Mouse (Mus musculus): Measurements from ENCODE around the gene Sdk1. TPM values are rescaled to one million over a fixed set of nuclear protein-coding genes. Genes with fewer than 3 reads are reported as not detected.

Sdk1 gene
- polyA plus RNA-seq, 1 experiment from 2014 or later: 0.10 TPM

- no peak for DNase-seq
- ATAC-seq (ENCODE audit: low read depth): no peak
- Histone ChIP-seq H3K27me3 (no peaks in the 10 kb centered on the region), H3K9me3 (replicated peaks) (no peaks in the 10 kb centered on the region), H3K27ac (no peak overlapping the region), H3K4me3 (replicated peaks) (no peak overlapping the region), H3K4me2 (no peak overlapping the region), H3K4me1 (replicated peaks) (no peaks in the 10 kb centered on the region), H3K36me3 (no peaks in the 10 kb centered on the region), H3K9ac (no peak overlapping the region)
- WGBS (ENCODE audit: insufficient replicate concordance): 74% methylated on average over 1 of the region's 1 CpGs
Measured at GRCm38 (mm10) chr5:141264253-141264652, 23.0 kb downstream of the Sdk1 start.

- H3K4me1 ChIP-seq (replicated peaks): no peaks in the 10 kb centered on the region
Measured at GRCm38 (mm10) chr5:141277112-141277511, 35.8 kb downstream of the Sdk1 start.

GRCm38 (mm10) chr5:141281751-141282150, 40.5 kb downstream of the Sdk1 start:
- Histone ChIP-seq H3K4me1 (replicated peaks) (peaks cover 3% of the 10 kb centered on the region; the same call in 1 of the 2 replicates), H3K9me3 (replicated peaks) (no peaks in the 10 kb centered on the region), H3K27ac (no peak overlapping the region), H3K36me3 (no peaks in the 10 kb centered on the region), H3K27me3 (no peaks in the 10 kb centered on the region), H3K4me3 (replicated peaks) (no peak overlapping the region), H3K4me2 (no peak overlapping the region), H3K9ac (no peak overlapping the region)
- DNase-seq (no peak), ATAC-seq (ENCODE audit: low read depth) (no peak)
- 42% methylated on average over 2 of the region's 2 CpGs for WGBS (ENCODE audit: insufficient replicate concordance)

More at GRCm38 (mm10) chr5:141277112-141277511, 35.8 kb downstream of the Sdk1 start:
- Histone ChIP-seq H3K4me2 (no peak overlapping the region), H3K4me3 (replicated peaks) (no peak overlapping the region), H3K36me3 (no peaks in the 10 kb centered on the region), H3K27ac (no peak overlapping the region), H3K9me3 (replicated peaks) (no peaks in the 10 kb centered on the region), H3K9ac (no peak overlapping the region), H3K27me3 (no peaks in the 10 kb centered on the region)
- ATAC-seq (ENCODE audit: low read depth) (no peak), DNase-seq (no peak)
- 65% methylated on average over 6 of the region's 6 CpGs for WGBS (ENCODE audit: insufficient replicate concordance)

GRCm38 (mm10) chr5:141289611-141290010, 48.3 kb downstream of the Sdk1 start:
- H3K9me3 ChIP-seq (replicated peaks): no peaks in the 10 kb centered on the region
- H3K4me2 ChIP-seq: no peak overlapping the region
- H3K9ac ChIP-seq: no peak overlapping the region
- no peak overlapping the region for H3K27ac ChIP-seq
- no peak for DNase-seq
- no peaks in the 10 kb centered on the region for H3K4me1 ChIP-seq (replicated peaks)
- H3K36me3 ChIP-seq: no peaks in the 10 kb centered on the region
- no peak overlapping the region for H3K4me3 ChIP-seq (replicated peaks)
- no peak for ATAC-seq (ENCODE audit: low read depth)
- no peaks in the 10 kb centered on the region for H3K27me3 ChIP-seq

GRCm38 (mm10) chr5:141295240-141295639, 54.0 kb downstream of the Sdk1 start:
- ATAC-seq (ENCODE audit: low read depth) (no peak), DNase-seq (no peak)
- no peak overlapping the region for H3K9ac ChIP-seq
- no peaks in the 10 kb centered on the region for H3K9me3 ChIP-seq (replicated peaks)
- H3K36me3 ChIP-seq: no peaks in the 10 kb centered on the region
- no peaks in the 10 kb centered on the region for H3K4me1 ChIP-seq (replicated peaks)
- no peak overlapping the region for H3K4me3 ChIP-seq (replicated peaks)
- 65% methylated on average over 7 of the region's 7 CpGs for WGBS (ENCODE audit: insufficient replicate concordance)
- no peak overlapping the region for H3K27ac ChIP-seq
- no peaks in the 10 kb centered on the region for H3K27me3 ChIP-seq
- no peak overlapping the region for H3K4me2 ChIP-seq

GRCm38 (mm10) chr5:141302287-141302694, 61.0 kb downstream of the Sdk1 start:
- no peak overlapping the region for H3K4me2 ChIP-seq
- DNase-seq: no peak
- WGBS (ENCODE audit: insufficient replicate concordance): 26% methylated on average over 4 of the region's 4 CpGs
- peak; percentile 77 for ATAC-seq (ENCODE audit: low read depth)
- H3K4me3 ChIP-seq (replicated peaks): no peak overlapping the region
- H3K9me3 ChIP-seq (replicated peaks): no peaks in the 10 kb centered on the region
- H3K27me3 ChIP-seq: no peaks in the 10 kb centered on the region
- H3K27ac ChIP-seq: no peak overlapping the region
- no peak overlapping the region for H3K9ac ChIP-seq
- no peaks in the 10 kb centered on the region for H3K4me1 ChIP-seq (replicated peaks)
- H3K36me3 ChIP-seq: no peaks in the 10 kb centered on the region

- Histone ChIP-seq H3K36me3 (no peaks in the 10 kb centered on the region), H3K4me2 (no peak overlapping the region), H3K9me3 (replicated peaks) (no peaks in the 10 kb centered on the region), H3K4me3 (replicated peaks) (no peak overlapping the region), H3K27ac (no peak overlapping the region), H3K27me3 (no peaks in the 10 kb centered on the region), H3K9ac (no peak overlapping the region), H3K4me1 (replicated peaks) (no peaks in the 10 kb centered on the region)
- DNase-seq (no peak), ATAC-seq (ENCODE audit: low read depth) (no peak)
- 45% methylated on average over 2 of the region's 2 CpGs for WGBS (ENCODE audit: insufficient replicate concordance)
Measured at GRCm38 (mm10) chr5:141303746-141304145, 62.5 kb downstream of the Sdk1 start.

- H3K4me2 ChIP-seq: no peak overlapping the region
- H3K27me3 ChIP-seq: no peaks in the 10 kb centered on the region
- no peaks in the 10 kb centered on the region for H3K4me1 ChIP-seq (replicated peaks)
- no peak overlapping the region for H3K9ac ChIP-seq
- ATAC-seq (ENCODE audit: low read depth): no peak
- no peaks in the 10 kb centered on the region for H3K9me3 ChIP-seq (replicated peaks)
- no peaks in the 10 kb centered on the region for H3K36me3 ChIP-seq
- H3K27ac ChIP-seq: no peak overlapping the region
- H3K4me3 ChIP-seq (replicated peaks): no peak overlapping the region
- WGBS (ENCODE audit: insufficient replicate concordance): 63% methylated on average over 2 of the region's 2 CpGs
- no peak for DNase-seq
Measured at GRCm38 (mm10) chr5:141304706-141305105, 63.4 kb downstream of the Sdk1 start.

- no peak overlapping the region for H3K4me2 ChIP-seq
- H3K27me3 ChIP-seq: no peaks in the 10 kb centered on the region
- H3K9ac ChIP-seq: no peak overlapping the region
- no peaks in the 10 kb centered on the region for H3K9me3 ChIP-seq (replicated peaks)
- 0 out of 2 replicates have a peak, but pooled peaks cover 4% of the 10 kb centered on the region for H3K4me1 ChIP-seq (replicated peaks)
- no peaks in the 10 kb centered on the region for H3K36me3 ChIP-seq
- 59% methylated on average over 1 of the region's 1 CpGs for WGBS (ENCODE audit: insufficient replicate concordance)
- DNase-seq (no peak), ATAC-seq (ENCODE audit: low read depth) (no peak)
- no peak overlapping the region for H3K27ac ChIP-seq
- H3K4me3 ChIP-seq (replicated peaks): no peak overlapping the region
Measured at GRCm38 (mm10) chr5:141310641-141311040, 69.4 kb downstream of the Sdk1 start.

GRCm38 (mm10) chr5:141311801-141312200, 70.5 kb downstream of the Sdk1 start:
- no peak for DNase-seq
- 0 out of 2 replicates have a peak, but pooled peaks have one; percentile 34 for ATAC-seq (ENCODE audit: low read depth)
- H3K4me3 ChIP-seq (replicated peaks): no peak overlapping the region
- no peaks in the 10 kb centered on the region for H3K36me3 ChIP-seq
- H3K27me3 ChIP-seq: no peaks in the 10 kb centered on the region
- 0 out of 2 replicates have a peak, but pooled peaks cover 4% of the 10 kb centered on the region for H3K4me1 ChIP-seq (replicated peaks)
- 32% methylated on average over 2 of the region's 2 CpGs for WGBS (ENCODE audit: insufficient replicate concordance)
- H3K9ac ChIP-seq: no peak overlapping the region
- H3K4me2 ChIP-seq: no peak overlapping the region
- no peak overlapping the region; the same call in 1 of the 2 replicates for H3K27ac ChIP-seq
- no peaks in the 10 kb centered on the region for H3K9me3 ChIP-seq (replicated peaks)

GRCm38 (mm10) chr5:141312305-141312704, 71.0 kb downstream of the Sdk1 start:
- Histone ChIP-seq H3K4me1 (replicated peaks) (0 out of 2 replicates have a peak, but pooled peaks cover 4% of the 10 kb centered on the region), H3K36me3 (no peaks in the 10 kb centered on the region), H3K4me3 (replicated peaks) (no peak overlapping the region), H3K27me3 (no peaks in the 10 kb centered on the region), H3K9ac (no peak overlapping the region), H3K4me2 (no peak overlapping the region), H3K27ac (no peak overlapping the region; the same call in 1 of the 2 replicates), H3K9me3 (replicated peaks) (no peaks in the 10 kb centered on the region)
- whole genome bisulfite sequencing (ENCODE audit: insufficient replicate concordance): 62% methylated on average over 4 of the region's 4 CpGs
- ATAC-seq (ENCODE audit: low read depth) (no peak), DNase-seq (no peak)

- Histone ChIP-seq H3K9ac (no peak overlapping the region), H3K4me3 (replicated peaks) (no peak overlapping the region), H3K4me2 (no peak overlapping the region), H3K27ac (no peak overlapping the region), H3K9me3 (replicated peaks) (no peaks in the 10 kb centered on the region), H3K4me1 (replicated peaks) (0 out of 2 replicates have a peak, but pooled peaks cover 3% of the 10 kb centered on the region), H3K27me3 (no peaks in the 10 kb centered on the region), H3K36me3 (no peaks in the 10 kb centered on the region)
- no peak for DNase-seq
- 62% methylated on average over 4 of the region's 4 CpGs for WGBS (ENCODE audit: insufficient replicate concordance)
- ATAC-seq (ENCODE audit: low read depth): no peak
Measured at GRCm38 (mm10) chr5:141317095-141317494, 75.8 kb downstream of the Sdk1 start.

Measured in liver, embryonic 13.5 days (tissue).